Mouse (Mus musculus): Measurements from ENCODE around the gene Glp1r.

Glp1r gene

DNA sequence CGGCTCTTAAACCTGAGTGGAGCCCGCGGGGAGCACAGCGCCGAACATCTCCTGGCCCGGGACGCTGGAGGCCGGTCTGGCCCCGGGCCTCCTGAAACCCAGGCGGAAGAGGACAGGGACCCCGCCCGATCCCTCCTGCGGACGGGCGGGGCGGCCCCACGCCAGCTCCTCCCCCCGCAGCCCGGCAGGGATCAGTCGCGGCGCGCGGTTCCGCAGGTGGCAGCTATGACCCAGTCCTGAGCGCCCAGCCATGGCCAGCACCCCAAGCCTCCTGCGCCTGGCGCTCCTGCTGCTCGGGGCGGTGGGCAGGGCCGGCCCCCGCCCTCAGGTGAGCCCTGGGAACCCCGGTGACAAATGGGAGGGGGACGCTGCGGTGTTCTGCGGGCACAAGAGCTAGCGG is at the start of gene Glp1r:
Glp1r (plus strand) TSS at position 191 of the 400 bp plus-strand sequence.
- DNase-seq (ENCODE audit: low spot score) = no peak

DNA sequence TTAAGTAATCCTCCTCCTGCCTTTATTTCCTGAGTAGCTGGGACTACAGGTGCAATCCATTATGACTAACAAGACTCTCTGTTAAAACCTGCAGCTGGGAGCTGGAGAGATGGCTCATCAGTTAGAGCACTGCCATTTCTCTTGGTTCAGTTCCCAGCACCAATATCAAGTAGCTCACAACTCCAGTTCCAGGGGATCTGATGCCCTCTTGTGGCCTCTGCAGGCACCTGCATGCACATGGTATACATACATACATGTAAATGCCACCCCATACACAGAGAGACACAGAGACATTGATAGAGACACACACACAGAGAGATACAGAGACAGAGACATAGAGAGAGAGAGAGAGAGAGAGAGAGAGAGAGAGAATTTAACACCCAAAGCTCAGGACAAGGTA is 49.3 kb upstream of the Glp1r start:
- no peak for DNase-seq (ENCODE audit: low spot score)

GRCm38 (mm10) chr17:30857347-30857746 is 44.3 kb upstream of the Glp1r start:
- DNase-seq (ENCODE audit: low spot score) = no peak

- no peak for DNase-seq (ENCODE audit: low spot score)
Measured at GRCm38 (mm10) chr17:30858586-30859259, 42.9 kb upstream of the Glp1r start.

DNA sequence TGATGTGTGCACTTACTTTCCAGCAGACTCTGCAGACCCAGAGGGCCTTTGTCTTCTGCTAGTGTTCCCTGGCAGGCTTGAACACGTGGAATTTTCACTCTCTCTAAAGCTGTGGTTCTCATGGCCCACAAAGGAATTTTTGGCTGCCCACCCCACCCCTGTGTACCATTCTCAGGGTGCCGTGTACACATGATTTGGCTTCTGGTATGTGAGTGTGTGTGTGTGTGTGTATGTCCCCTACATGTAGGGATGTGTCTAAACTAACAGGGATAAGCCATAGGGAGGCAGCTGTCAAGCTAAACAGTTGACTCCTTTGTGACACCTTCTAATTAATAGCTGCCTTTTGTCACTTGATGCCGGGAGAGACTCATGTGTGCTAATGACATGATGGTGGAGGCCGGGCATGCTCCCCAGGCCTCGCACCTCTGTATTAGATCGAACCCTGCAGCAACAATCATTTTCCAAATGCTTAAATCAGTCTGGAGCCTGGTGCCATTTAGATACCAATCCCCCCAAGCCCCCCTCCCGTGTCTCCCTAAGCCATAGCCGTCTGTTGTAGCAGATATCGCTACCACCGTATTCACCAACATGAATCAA is 41.5 kb upstream of the Glp1r start:
- DNase-seq (ENCODE audit: low spot score) = no peak

- DNase-seq (ENCODE audit: low spot score) = no peak
Measured at GRCm38 (mm10) chr17:30860606-30861005, 41.0 kb upstream of the Glp1r start.

DNA sequence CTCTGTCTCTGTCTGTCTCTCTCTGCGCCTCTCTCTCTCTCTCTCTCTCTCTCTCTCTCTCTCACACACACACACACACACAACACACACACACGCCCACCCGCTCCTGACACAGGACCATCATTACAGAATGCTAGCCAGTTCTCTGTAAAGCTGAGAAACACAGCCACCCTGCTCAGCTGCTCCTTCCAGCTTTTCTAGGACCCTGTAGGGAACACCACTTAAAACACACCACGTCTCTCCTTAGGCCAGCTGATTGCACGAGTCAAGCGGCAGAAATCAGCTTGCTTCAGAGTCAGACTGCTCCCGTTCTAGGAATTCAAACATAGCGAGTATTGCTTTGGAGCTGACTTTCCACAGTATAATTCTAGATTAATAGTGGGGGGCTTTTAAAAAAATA is 35.3 kb upstream of the Glp1r start:
- no peak for DNase-seq (ENCODE audit: low spot score)

- DNase-seq (ENCODE audit: low spot score) = no peak
Measured at GRCm38 (mm10) chr17:30866966-30867365, 34.7 kb upstream of the Glp1r start.

DNA sequence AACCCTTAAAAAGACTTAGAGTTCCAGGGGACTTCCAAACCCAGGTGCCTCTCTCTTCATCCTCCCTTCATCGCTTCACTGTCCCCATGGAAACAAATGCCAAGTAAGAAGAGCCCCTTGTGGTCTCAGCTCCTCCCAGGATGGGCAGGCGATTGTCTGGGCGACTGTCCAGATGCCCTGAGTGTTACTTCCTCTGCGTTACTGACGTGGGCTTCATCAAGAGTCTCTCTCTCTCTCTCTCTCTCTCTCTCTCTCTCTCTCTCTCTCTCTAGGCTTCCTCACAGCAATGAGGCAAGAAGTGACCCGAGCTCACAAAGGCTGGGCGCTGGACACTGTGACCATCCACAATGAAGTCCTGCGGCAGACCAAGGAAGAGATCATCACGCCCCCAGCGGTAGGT is 30.6 kb upstream of the Glp1r start:
- DNase-seq (ENCODE audit: low spot score) = no peak

- DNase-seq (ENCODE audit: low spot score) = no peak
Measured at GRCm38 (mm10) chr17:30874276-30874675, 27.3 kb upstream of the Glp1r start.

- no peak for DNase-seq (ENCODE audit: low spot score)
Measured at GRCm38 (mm10) chr17:30877456-30877855, 24.2 kb upstream of the Glp1r start.

GRCm38 (mm10) chr17:30878626-30879025 is 23.0 kb upstream of the Glp1r start:
- no peak for DNase-seq (ENCODE audit: low spot score)

DNA sequence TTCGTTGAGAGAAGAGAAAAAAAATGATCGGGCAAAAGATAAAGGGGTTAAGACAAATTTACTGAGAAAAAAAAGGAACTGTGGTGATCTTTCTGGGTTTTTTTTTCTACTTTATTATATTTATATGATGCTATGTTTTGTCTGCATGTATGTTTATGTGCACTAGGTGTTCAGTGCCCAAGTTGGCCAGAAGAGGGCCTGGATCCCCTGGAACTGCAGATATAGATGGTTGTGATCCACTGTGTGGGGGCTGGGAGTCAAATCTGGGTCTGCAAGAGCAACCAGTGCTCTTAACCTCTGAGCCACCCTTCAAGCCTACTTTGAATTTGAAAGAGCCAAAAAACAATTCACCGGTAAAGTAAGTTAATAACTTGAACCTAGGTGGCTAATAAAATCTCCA is 21.2 kb upstream of the Glp1r start:
- DNase-seq (ENCODE audit: low spot score) = no peak

- no peak for DNase-seq (ENCODE audit: low spot score)
Measured at GRCm38 (mm10) chr17:30881001-30881400, 20.6 kb upstream of the Glp1r start.

DNA sequence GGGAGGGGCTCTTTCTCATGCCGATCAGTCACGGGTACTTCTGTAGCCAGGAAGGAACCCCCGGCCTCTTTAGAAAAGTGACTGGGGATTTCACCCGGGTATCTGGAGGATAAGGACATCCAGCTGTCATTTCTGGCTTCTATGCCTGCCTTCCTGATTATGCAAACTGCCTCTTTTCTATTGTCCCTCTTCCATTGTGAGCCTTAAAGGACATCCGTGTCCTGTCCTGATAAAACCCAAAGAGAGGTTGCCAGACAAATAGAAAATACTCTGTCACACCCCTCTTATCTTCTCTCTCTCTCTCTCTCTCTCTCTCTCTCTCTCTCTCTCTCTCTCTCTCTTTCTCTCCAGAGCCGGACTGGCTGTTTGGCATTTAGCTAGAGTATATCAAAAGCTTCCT is 19.4 kb upstream of the Glp1r start:
- no peak for DNase-seq (ENCODE audit: low spot score)

DNA sequence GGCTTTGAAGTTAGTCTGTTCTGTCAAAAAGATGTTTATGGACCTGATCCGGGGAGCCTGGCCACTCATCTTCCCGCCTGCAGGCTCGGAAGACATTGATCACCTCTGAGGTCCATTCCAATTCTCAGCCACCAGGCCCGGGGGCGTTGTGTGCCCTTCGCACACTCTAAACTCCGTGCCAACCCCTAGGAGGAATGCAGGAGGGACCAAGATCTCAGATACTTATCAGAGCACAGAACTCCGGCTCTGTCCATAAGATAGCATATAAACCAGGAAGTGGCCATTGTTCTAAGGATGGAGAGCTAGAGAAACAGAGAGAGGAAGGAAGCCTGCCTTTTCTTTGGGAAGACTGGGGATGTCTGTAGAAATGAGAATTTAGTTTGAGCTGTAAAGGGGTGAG is 18.1 kb upstream of the Glp1r start:
- DNase-seq (ENCODE audit: low spot score) = no peak

DNA sequence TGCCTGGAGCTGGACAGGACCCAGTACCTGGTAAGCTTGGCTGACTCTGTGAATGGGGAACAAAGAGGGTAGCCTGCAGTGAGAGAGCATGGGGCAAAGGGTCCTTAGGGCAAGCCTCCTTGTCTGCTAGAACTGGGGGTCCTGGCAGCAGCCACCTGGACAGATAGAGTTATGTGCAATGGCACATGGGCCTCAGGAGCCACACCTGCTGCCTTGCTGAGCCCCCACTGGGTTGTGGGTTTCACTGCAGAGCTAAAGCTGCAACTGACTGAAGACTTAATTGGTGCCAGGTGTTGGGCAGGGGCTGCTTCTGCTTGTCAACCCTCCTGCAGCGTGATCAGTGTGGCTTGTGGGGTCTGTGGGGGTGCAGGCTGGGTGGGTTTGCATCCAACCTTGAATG is 9.5 kb upstream of the Glp1r start:
- DNase-seq (ENCODE audit: low spot score) = no peak

DNA sequence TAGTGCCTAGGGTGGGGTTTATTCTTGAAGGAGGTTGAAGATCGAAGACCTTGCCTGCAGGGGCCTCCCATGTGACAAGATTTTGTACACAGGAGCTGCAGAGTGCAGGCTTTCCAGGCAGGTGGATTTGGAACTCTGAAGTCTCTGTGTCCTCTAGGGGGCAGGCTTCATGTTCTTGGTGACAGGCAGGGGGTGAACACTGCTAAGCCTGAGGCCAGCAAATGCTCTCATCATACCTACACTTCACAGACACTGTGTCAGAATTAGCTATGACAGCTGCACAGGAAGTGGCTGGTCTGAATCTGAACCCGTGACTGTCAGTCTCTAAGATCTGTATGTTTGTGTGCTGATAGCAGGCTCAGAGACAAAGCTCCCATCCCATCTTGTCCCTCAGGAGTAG is 8.9 kb upstream of the Glp1r start:
- no peak for DNase-seq (ENCODE audit: low spot score)

DNA sequence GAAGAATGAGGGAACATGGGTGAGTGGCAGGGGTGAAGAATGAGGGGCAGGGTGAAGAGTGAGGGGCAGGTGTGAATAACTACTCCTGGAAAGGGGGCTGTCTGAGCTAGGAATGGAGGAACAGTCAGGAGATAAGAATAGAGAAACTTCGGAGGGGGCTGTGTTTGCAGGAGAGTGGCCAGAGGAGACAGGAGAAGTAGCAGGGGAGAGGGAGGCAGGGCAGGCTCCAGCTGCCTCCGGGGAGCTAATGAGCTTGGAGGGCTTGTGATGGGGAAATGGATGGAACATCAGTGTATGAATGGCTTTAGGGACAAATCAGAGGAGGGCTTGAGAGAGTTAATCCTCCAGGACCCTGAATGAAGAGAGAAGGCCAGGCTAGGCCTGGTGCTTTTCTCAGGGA is 4.5 kb upstream of the Glp1r start:
- DNase-seq (ENCODE audit: low spot score) = no peak

DNA sequence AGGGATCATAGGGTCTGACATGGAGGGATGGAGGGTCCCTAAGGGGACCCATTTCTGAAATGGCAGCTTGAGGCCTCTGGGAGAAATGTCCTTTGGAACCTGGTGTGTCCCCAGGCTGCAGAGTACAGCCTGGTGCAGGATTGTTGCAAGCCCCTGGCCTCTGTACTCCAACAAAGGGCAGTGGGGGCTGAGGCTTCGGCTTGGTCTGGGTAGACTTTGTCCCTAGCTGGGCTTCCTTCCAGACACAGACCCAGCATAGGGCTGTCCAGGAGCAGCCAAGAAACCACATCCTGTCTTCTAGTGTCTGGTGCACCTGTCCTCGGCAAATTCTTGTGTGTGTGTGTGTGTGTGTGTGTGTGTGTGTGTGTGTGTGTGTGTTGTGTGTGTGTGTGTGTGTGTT is 2.5 kb downstream of the Glp1r start:
- DNase-seq (ENCODE audit: low spot score) = no peak

DNA sequence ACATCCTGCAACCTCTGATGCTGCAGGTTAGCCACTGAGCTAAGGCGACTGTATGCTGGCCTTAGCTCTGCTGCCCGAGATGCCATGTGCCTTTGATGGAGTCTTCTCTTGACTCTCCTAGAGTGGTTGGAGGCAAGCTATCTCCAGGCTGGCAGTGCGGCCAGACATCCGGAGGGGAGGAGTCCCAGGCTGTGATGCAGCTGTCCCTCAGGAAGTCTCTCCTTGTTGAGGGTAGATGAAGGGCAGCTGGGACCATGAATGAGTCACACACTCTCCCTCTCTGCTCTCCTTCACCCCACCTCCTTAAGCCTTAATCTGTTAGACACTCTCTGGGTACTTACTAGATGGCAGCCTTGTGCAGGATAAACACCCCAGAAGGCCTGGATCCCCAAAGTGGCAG is 6.0 kb downstream of the Glp1r start:
- no peak for DNase-seq (ENCODE audit: low spot score)

DNA sequence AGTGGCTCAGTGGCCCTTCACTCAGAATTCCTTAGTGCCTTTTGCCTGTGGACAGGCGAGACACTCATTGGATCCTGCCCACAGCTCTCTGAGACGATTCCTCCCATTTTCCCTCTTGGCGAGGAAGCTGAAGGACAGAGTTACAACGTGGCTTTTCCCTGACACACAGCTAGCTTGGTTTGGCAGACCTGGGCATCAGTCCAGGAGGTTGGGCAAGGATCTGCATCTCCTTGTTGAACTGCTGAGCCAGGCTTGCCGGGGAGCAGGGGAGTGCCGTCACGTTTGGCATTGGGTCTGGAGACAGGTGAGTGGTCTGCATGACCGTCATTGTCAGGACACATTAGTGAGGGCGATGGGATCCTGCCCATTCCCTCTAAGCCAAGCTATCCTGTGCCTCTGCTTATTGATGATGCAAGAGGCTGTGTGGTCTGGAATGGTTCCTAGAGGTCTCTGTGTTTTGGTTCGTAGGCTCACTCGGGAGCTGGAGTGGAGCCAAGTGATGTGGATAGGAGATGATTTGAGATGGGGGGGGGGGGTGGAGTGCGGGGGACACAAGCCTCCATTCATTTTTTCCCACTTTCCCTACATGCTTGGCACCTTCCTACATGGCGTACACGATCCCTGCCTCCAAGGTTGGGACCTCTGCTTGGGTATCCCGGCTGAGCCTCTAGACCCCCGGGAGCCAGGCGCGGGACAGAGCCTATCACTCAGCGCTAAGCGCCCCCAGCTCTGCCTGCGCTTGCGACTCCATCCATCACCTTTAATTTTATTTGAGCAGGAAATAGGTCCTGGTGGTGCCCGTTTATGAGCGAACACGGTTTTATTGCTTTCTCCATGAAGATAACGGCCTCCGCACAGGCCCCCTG is 9.5 kb downstream of the Glp1r start:
- DNase-seq (ENCODE audit: low spot score) = peak; percentile 9

DNA sequence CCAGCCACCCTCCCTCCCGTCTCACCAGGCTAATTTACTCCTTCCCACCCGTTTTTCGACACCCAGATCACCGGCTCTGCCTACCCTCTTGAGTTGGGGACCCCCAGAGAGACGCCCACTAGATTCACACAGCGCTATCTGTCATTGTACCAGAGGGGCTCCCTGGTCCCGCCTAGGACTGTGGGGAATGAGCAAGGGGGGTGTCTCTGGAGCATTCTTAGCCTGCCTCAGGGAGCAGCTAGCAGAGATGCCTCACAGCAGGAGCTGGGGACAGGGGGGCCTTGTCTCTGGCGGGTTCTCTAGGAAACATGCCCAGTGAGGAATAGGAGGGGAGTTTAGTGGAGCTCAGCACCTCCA is 10.1 kb downstream of the Glp1r start:
- no peak for DNase-seq (ENCODE audit: low spot score)

Measured in ovary, adult 18-20 months (tissue).